Mouse (Mus musculus): ENCODE measurements around the gene Slc25a21. TPM values are rescaled to one million over a fixed set of nuclear protein-coding genes. Genes with fewer than 3 reads are reported as not detected.

Slc25a21 gene
- polyA plus RNA-seq, 1 experiment from 2014 or later, result 0.46 TPM

- no peak overlapping the region for H3K27ac ChIP-seq (ENCODE audit: low read length)
- H3K4me3 ChIP-seq (ENCODE audit: low read length), result no peak overlapping the region
- no peak overlapping the region for H3K9ac ChIP-seq (ENCODE audit: low read length)
- no peaks in the 10 kb centered on the region for H3K4me1 ChIP-seq (ENCODE audit: control insufficient read depth, insufficient read depth, low read length)
- WGBS, result 70% methylated on average over 6 of the region's 6 CpGs
- no peaks in the 10 kb centered on the region for H3K36me3 ChIP-seq (ENCODE audit: control insufficient read depth, insufficient read depth)
- H3K27me3 ChIP-seq (ENCODE audit: control insufficient read depth, insufficient read depth, low read length), result no peaks in the 10 kb centered on the region
- H3K9me3 ChIP-seq (replicated peaks; ENCODE audit: control insufficient read depth, low read length), result no peaks in the 10 kb centered on the region
- no peak for ATAC-seq (replicated peaks; ENCODE audit: extremely low read depth, insufficient read depth, low FRiP score)
- H3K4me2 ChIP-seq (ENCODE audit: low read depth, low read length), result no peak overlapping the region
Observed at GRCm38 (mm10) chr12:56798641-56799415, 398.4 kb downstream of the Slc25a21 start.

DNA sequence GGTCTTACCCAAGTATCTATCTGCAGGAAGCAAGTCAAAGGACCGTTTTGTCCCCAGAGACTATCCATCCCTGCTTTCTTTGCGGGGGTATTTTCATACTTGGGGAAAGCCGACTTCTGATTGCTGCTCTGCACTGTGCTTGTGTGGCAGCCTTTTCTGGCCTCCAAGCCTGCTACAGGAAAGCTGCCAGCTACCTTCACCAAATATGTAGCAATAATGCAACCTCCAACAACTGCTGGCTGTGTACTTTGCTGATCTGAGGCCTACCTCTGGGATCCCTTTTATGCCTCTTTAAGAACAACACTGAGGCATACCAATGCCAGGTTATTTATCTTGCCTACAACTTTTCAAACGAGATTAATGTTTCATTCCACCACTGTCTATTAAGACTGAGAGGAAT is 408.0 kb downstream of the Slc25a21 start:
- WGBS, result 68% methylated on average over 4 of the region's 4 CpGs
- no peak overlapping the region for H3K27ac ChIP-seq (ENCODE audit: low read length)
- H3K4me2 ChIP-seq (ENCODE audit: low read depth, low read length), result no peak overlapping the region
- H3K9me3 ChIP-seq (replicated peaks; ENCODE audit: control insufficient read depth, low read length), result no peaks in the 10 kb centered on the region
- H3K4me1 ChIP-seq (ENCODE audit: control insufficient read depth, insufficient read depth, low read length), result no peaks in the 10 kb centered on the region
- H3K27me3 ChIP-seq (ENCODE audit: control insufficient read depth, insufficient read depth, low read length), result no peaks in the 10 kb centered on the region
- H3K9ac ChIP-seq (ENCODE audit: low read length), result no peak overlapping the region
- H3K36me3 ChIP-seq (ENCODE audit: control insufficient read depth, insufficient read depth), result no peaks in the 10 kb centered on the region
- ATAC-seq (replicated peaks; ENCODE audit: extremely low read depth, insufficient read depth, low FRiP score), result no peak
- no peak overlapping the region for H3K4me3 ChIP-seq (ENCODE audit: low read length)

GRCm38 (mm10) chr12:56785250-56785649 is 412.0 kb downstream of the Slc25a21 start:
- no peak overlapping the region for H3K4me3 ChIP-seq (ENCODE audit: low read length)
- no peaks in the 10 kb centered on the region for H3K36me3 ChIP-seq (ENCODE audit: control insufficient read depth, insufficient read depth)
- no peak overlapping the region for H3K9ac ChIP-seq (ENCODE audit: low read length)
- no peaks in the 10 kb centered on the region for H3K4me1 ChIP-seq (ENCODE audit: control insufficient read depth, insufficient read depth, low read length)
- H3K27me3 ChIP-seq (ENCODE audit: control insufficient read depth, insufficient read depth, low read length), result no peaks in the 10 kb centered on the region
- WGBS, result 71% methylated on average over 1 of the region's 1 CpGs
- ATAC-seq (replicated peaks; ENCODE audit: extremely low read depth, insufficient read depth, low FRiP score), result no peak
- no peak overlapping the region for H3K4me2 ChIP-seq (ENCODE audit: low read depth, low read length)
- no peaks in the 10 kb centered on the region for H3K9me3 ChIP-seq (replicated peaks; ENCODE audit: control insufficient read depth, low read length)
- no peak overlapping the region for H3K27ac ChIP-seq (ENCODE audit: low read length)

GRCm38 (mm10) chr12:56781196-56781595 is 416.1 kb downstream of the Slc25a21 start:
- 0 out of 2 replicates have a peak, but pooled peaks have one; percentile 23 for ATAC-seq (replicated peaks; ENCODE audit: extremely low read depth, insufficient read depth, low FRiP score)
- Histone ChIP-seq H3K27me3 (ENCODE audit: control insufficient read depth, insufficient read depth, low read length) (no peaks in the 10 kb centered on the region), H3K27ac (ENCODE audit: low read length) (no peak overlapping the region), H3K9me3 (replicated peaks; ENCODE audit: control insufficient read depth, low read length) (no peaks in the 10 kb centered on the region), H3K4me2 (ENCODE audit: low read depth, low read length) (no peak overlapping the region), H3K4me1 (ENCODE audit: control insufficient read depth, insufficient read depth, low read length) (no peaks in the 10 kb centered on the region), H3K36me3 (ENCODE audit: control insufficient read depth, insufficient read depth) (no peaks in the 10 kb centered on the region), H3K4me3 (ENCODE audit: low read length) (no peak overlapping the region), H3K9ac (ENCODE audit: low read length) (no peak overlapping the region)
- WGBS, result 67% methylated on average over 5 of the region's 5 CpGs

DNA sequence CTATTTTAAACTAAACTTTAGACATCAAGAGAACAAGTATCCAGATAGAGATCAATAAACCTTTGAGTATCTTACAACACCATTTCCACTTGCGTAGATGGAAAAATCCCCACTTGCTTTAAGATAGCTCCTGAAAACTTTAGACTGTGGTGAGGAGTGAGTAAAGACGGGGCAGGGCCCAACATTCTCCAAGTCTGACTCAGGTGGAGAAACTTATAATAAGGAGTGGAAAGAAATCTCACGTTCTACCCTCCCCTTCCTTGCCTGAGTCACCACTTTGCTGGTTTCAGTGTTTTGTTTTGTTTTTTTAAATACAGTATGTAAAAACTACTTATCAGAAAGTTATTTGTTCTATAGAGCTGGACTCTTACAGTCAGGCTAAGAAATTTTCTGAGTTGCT is 417.7 kb downstream of the Slc25a21 start:
- no peaks in the 10 kb centered on the region for H3K9me3 ChIP-seq (replicated peaks; ENCODE audit: control insufficient read depth, low read length)
- H3K27me3 ChIP-seq (ENCODE audit: control insufficient read depth, insufficient read depth, low read length), result no peaks in the 10 kb centered on the region
- H3K27ac ChIP-seq (ENCODE audit: low read length), result no peak overlapping the region
- no peak overlapping the region for H3K4me2 ChIP-seq (ENCODE audit: low read depth, low read length)
- H3K4me1 ChIP-seq (ENCODE audit: control insufficient read depth, insufficient read depth, low read length), result no peaks in the 10 kb centered on the region
- ATAC-seq (replicated peaks; ENCODE audit: extremely low read depth, insufficient read depth, low FRiP score), result no peak
- no peak overlapping the region for H3K4me3 ChIP-seq (ENCODE audit: low read length)
- H3K9ac ChIP-seq (ENCODE audit: low read length), result no peak overlapping the region
- 58% methylated on average over 3 of the region's 3 CpGs for WGBS
- H3K36me3 ChIP-seq (ENCODE audit: control insufficient read depth, insufficient read depth), result no peaks in the 10 kb centered on the region

DNA sequence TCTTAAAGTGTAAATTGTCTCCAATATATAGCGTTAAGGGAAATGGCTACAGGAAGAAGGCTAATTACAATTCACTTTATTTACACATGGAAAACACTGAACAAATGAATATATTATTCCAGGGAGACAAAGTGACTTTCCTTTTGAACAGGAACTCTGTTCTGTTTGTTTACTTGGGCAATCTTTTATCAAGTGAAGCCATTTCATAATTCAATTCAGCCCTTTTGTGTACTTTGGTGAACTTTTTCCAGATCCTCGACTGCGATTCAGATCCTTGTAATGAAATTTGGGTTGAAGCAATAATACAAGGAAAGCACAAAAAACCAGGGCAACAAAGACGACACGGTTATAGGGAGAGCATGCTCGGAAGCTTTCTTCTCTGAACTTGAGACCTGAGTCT is 423.3 kb downstream of the Slc25a21 start:
- no peaks in the 10 kb centered on the region for H3K27me3 ChIP-seq (ENCODE audit: control insufficient read depth, insufficient read depth, low read length)
- H3K27ac ChIP-seq (ENCODE audit: low read length), result no peak overlapping the region
- 72% methylated on average over 6 of the region's 6 CpGs for WGBS
- H3K4me3 ChIP-seq (ENCODE audit: low read length), result no peak overlapping the region
- H3K36me3 ChIP-seq (ENCODE audit: control insufficient read depth, insufficient read depth), result no peaks in the 10 kb centered on the region
- no peak overlapping the region for H3K4me2 ChIP-seq (ENCODE audit: low read depth, low read length)
- ATAC-seq (replicated peaks; ENCODE audit: extremely low read depth, insufficient read depth, low FRiP score), result no peak
- H3K9ac ChIP-seq (ENCODE audit: low read length), result no peak overlapping the region
- H3K9me3 ChIP-seq (replicated peaks; ENCODE audit: control insufficient read depth, low read length), result no peaks in the 10 kb centered on the region
- no peaks in the 10 kb centered on the region for H3K4me1 ChIP-seq (ENCODE audit: control insufficient read depth, insufficient read depth, low read length)

GRCm38 (mm10) chr12:56769421-56769820 is 427.9 kb downstream of the Slc25a21 start:
- Histone ChIP-seq H3K9me3 (replicated peaks; ENCODE audit: control insufficient read depth, low read length) (no peaks in the 10 kb centered on the region), H3K4me2 (ENCODE audit: low read depth, low read length) (no peak overlapping the region), H3K27ac (ENCODE audit: low read length) (no peak overlapping the region), H3K4me1 (ENCODE audit: control insufficient read depth, insufficient read depth, low read length) (no peaks in the 10 kb centered on the region), H3K36me3 (ENCODE audit: control insufficient read depth, insufficient read depth) (no peaks in the 10 kb centered on the region), H3K4me3 (ENCODE audit: low read length) (no peak overlapping the region), H3K27me3 (ENCODE audit: control insufficient read depth, insufficient read depth, low read length) (no peaks in the 10 kb centered on the region), H3K9ac (ENCODE audit: low read length) (no peak overlapping the region)
- 69% methylated on average over 5 of the region's 5 CpGs for WGBS
- ATAC-seq (replicated peaks; ENCODE audit: extremely low read depth, insufficient read depth, low FRiP score), result no peak

DNA sequence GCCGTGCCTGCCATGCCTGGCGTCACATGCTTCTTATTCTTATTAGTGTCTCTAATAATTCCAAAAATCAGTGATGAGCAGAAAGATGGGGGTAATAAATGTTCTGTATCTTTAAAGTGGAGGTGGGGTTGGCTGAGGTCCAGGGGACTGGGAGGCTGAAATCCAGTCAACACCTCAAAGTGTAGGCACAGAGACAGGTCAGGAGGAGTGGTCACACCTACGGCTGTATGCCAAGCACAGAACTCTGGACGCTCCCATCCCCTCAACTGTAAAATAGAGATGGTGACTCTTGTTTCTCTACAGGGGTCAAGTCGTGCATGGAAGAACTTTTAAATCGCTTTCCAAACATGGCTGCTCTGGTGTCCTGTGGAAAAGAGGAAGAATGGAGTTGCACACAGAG is 429.8 kb downstream of the Slc25a21 start:
- 52% methylated on average over 6 of the region's 6 CpGs for WGBS
- H3K4me3 ChIP-seq (ENCODE audit: low read length), result no peak overlapping the region
- H3K4me1 ChIP-seq (ENCODE audit: control insufficient read depth, insufficient read depth, low read length), result no peaks in the 10 kb centered on the region
- H3K9ac ChIP-seq (ENCODE audit: low read length), result no peak overlapping the region
- H3K36me3 ChIP-seq (ENCODE audit: control insufficient read depth, insufficient read depth), result no peaks in the 10 kb centered on the region
- no peak overlapping the region for H3K27ac ChIP-seq (ENCODE audit: low read length)
- no peaks in the 10 kb centered on the region for H3K9me3 ChIP-seq (replicated peaks; ENCODE audit: control insufficient read depth, low read length)
- no peaks in the 10 kb centered on the region for H3K27me3 ChIP-seq (ENCODE audit: control insufficient read depth, insufficient read depth, low read length)
- ATAC-seq (replicated peaks; ENCODE audit: extremely low read depth, insufficient read depth, low FRiP score), result no peak
- no peak overlapping the region for H3K4me2 ChIP-seq (ENCODE audit: low read depth, low read length)

DNA sequence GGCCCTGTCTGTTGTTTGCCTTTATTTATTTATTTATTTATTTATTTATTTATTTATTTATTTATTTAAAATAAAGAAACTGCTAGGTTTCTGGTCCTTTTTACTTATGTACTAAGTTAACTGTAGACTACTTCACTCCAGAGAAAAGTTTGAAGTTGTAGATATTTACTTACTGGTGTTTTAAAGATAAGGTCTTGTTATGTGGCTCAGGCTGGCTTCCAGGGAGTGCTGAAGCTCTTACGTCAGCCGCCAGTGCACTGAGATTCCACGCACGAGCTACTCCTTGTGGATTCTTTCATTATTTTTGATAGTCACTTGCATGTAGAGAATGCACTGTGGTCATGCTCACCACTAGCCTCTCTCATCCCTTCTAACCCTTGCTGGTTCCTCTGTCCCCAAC is 460.2 kb downstream of the Slc25a21 start:
- no peak overlapping the region for H3K27ac ChIP-seq (ENCODE audit: low read length)
- 49% methylated on average over 4 of the region's 4 CpGs for WGBS
- ATAC-seq (replicated peaks; ENCODE audit: extremely low read depth, insufficient read depth, low FRiP score), result no peak
- no peak overlapping the region for H3K4me2 ChIP-seq (ENCODE audit: low read depth, low read length)
- H3K4me3 ChIP-seq (ENCODE audit: low read length), result no peak overlapping the region
- H3K9me3 ChIP-seq (replicated peaks; ENCODE audit: control insufficient read depth, low read length), result no peaks in the 10 kb centered on the region
- no peak overlapping the region for H3K9ac ChIP-seq (ENCODE audit: low read length)
- H3K4me1 ChIP-seq (ENCODE audit: control insufficient read depth, insufficient read depth, low read length), result no peaks in the 10 kb centered on the region
- no peaks in the 10 kb centered on the region for H3K36me3 ChIP-seq (ENCODE audit: control insufficient read depth, insufficient read depth)
- H3K27me3 ChIP-seq (ENCODE audit: control insufficient read depth, insufficient read depth, low read length), result no peaks in the 10 kb centered on the region

All from heart, embryonic 16.5 days (tissue).